Mouse (Mus musculus) gastrocnemius, postnatal 4 days (tissue): ENCODE measurements at regions not wholly inside any gene's neighbourhood (a gene's known extent, or its start where the extent isn't known, plus 50 kb on each side); places are given as distances from the start of the nearest gene placed in this dataset.

Experiments
- DNase-seq, 2 experiments: peaks; one replicate each; pipeline ENCODE4 v3.0.0; 2021 to 2022; ENCODE audit warnings: low spot score in 2 of 2, mixed read lengths in 2 of 2

DNA sequence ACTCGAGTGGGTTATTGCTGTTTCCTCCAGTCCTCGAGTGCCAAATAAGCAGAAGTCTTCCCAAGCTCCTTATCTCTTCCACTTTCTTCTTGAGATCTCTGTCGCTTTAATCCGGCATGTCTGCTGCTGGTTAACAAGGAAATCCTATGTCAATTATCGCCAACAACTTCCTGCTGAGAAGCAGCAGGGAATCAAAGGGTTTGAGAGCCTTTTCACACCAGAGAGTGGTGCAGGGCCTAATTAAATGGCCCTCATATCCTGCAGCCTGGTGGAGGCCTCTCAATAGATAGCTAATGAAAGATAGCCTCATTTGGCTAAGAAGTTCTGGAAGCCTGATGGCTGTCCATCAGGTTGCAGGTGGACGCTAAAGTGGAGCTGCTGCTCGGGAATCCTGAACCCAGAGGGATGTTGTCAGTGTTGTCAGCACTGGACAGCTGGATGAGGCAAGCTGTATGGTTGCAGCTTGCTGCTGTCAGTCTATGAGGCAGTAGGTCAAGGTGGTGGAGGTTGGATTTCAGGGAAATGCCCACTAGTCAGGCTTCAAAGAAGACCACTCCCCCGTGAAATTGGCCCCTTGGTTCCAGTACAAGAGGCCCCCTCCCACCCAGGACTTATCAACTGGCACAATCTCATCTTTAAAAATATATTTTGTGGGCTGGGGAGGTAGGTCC is 225.5 kb downstream of the Rab11fip2 start:
- DNase-seq, result no peak

DNA sequence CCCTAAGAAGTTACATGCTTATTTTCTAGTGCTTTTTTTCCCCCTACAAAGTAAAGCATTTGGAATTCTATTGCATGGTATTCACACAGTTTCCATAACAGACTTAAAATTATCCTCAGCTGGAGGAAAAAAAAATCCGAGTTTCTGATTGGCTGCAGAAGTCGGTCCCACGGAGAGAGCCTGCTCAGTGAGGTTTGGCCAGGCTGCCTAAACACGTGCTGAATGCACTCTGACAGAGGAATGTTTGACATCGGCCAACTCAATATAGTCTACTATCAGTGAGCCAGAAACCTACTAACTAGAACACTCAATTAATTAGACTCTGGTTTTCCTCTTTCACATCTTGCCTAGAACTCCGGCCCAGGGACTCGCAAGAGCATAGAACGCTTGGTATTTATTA is 204.9 kb downstream of the Rab11fip2 start:
- no peak for DNase-seq

DNA sequence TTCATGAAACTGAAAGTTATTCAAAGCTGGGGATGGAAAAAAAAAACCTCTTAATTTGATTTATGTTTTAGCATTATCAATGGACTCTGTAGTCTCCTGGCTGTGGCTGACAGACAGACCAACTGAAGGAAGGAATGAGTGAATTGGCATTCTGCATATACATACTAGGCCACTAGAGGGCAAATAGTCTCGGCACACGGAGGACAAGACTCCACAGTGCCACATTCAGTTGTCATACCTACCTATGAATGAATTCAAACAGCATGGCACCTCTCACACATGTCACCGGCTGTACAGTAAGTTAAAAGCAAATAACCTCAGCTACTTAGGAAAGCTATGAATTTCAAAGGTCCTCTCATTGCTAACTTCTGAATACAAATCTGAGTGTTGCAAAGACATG is 200.5 kb downstream of the Rab11fip2 start:
- DNase-seq, result no peak

DNA sequence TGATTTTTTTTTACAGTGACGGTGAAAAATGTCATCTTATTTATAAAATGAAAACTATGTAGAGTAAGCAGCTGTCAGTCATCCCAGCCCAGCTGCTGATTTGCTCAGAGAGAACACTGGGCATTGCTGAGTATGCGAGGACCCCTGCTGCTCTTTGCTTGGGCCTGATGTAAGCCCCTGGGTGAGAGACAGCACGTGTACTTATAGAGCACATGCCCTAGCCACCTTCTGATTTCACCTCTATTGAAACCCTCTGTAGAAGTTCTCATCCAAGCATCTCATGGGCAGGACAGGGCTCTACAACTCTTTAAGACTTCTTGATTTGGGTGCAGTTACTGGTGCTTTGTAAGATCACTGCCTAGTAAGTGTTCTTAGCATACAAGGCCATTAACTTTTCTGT is 182.2 kb downstream of the Rab11fip2 start:
- DNase-seq, result no peak

DNA sequence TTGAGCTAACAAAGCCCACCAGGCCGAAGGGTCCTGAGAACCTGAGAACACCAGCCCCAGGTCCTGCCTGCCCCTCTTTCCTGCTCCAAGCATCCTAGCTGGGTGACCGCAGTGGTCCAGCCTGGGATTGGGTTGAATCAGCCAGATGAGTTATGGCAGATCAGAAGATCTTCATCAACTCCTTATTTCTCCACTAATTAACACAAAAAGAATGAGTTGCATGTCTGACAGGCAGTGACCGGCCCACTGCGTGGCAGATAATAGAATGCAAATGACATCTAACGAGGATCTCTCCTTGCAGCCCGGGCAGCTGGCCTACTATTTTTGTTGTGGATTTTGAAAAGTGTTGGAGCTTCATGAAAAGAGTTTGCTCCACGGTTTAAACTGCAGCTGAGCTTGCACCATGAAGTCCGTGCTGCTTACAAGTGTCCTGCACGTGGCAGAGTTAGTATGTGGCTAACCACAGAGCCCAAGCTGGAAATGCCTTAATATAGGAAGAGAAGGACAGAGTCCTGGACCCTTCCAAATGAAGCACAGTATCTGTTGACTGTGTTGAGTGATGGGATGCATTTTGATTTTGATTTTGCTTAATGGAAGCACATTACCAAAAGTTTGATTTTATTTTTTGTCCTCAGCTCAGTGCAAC is 158.9 kb downstream of the Rab11fip2 start:
- DNase-seq, result no peak

DNA sequence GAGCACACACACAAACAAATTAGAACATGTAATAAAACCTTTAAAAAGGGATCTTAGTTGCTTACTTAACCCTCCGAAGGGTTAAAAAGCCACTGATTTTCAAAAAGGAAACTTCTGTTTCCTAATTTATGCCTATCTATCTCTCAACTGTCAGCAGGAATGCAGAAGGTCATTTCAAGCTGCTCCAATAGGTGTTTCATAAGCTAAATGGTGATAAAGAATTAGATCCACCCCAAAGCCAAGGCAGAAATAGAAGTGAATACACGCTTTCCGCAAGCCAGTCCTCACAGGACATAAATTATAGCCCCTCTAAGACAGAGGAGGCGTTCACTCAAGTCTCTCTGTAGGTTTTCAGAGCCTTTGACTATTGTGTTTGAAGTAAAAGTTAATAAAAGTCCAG is 112.2 kb downstream of the Rab11fip2 start:
- DNase-seq, result no peak

DNA sequence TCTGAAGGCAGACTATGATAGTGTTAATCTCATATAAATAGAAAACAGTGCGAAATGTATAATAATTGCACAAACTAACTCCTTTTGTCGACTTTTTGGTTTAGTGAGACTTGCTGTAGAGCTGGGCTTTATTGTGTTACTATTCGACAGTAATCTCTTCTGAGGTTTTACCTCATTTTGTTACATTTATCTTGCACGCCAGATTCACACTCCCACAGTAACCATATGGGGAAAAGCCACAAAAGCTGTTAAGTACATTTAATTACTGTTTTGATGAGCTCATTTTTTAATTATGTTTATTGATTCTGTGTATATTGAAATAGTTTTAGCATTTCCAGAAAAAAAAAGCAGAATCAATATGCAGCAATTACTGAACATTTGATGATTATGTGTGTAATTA is 106.3 kb downstream of the Rab11fip2 start:
- DNase-seq, result no peak

DNA sequence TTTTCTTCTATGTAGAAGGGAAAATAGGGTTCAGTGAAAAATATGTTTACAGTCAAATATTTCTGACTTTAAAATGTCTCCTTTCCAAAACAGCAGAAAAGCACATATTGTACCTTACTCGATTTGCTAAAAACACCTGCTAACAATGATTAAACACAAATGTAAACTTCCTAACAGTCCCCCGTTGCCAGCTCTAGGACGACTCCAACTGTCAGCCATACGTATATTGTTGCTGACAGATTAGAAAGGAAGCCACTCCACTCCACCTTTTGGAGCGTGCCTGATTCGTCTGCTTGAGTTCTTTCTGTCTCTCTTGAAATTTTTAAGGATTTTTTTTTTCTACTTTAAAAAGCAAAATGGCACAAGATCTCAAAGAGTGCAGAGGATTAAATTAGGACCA is 105.8 kb downstream of the Rab11fip2 start:
- no peak for DNase-seq

DNA sequence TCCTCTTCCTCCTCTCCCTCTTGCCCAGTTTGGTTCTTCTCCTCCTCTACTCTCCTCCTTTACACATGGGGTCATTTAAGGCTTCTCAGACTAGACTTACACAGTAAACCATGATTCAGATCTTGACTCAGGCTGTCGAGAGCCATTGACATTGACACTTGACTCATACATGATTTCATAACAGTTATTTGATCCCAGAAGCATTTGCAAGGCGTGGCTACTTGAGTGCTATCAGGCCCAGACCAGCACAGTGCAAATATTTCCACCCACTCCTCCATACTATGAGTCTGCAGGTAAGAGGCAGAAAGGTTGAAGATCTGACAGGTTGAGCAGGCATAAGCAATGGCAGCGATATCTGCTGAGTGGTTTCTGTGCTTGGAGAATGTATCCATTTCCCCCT is 99.2 kb downstream of the Rab11fip2 start:
- no peak for DNase-seq

DNA sequence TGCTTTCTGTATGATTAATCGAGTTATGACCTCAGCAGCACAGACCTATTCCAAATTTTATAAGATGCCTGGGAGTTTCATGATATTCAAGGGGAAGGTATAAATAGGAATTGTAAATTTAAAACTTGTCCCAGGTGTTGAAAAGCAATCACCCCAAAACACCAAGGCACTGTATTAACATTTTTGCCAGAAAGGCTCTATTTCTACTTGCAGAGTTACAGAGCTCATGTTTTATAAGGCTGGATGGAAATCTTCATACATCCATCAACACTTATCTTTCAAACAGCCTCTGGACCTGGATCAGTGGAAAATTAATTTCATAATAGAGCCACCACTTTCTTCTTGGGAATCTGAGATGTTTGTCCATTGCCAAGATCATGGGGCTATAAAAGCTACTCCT is 96.6 kb downstream of the Rab11fip2 start:
- no peak for DNase-seq

DNA sequence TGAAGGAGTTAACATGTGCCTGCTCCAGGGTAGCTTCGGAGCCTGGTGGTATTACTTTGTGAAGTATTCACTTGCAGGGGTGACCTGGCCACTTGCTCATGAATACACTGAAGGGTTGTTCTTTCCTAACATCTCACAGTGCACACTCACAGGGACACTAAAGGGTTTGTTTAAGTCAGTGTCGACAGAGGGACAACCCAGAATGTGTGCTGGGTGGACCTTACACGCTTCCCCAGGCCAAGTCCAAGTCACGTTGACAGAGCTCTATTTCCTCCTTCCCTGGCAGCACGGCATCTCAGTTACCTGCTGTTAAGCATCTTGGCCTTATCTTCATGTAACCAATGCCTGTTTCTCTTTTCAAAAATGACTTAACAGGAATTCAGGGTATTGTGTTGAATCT is 92.8 kb downstream of the Rab11fip2 start:
- no peak for DNase-seq

DNA sequence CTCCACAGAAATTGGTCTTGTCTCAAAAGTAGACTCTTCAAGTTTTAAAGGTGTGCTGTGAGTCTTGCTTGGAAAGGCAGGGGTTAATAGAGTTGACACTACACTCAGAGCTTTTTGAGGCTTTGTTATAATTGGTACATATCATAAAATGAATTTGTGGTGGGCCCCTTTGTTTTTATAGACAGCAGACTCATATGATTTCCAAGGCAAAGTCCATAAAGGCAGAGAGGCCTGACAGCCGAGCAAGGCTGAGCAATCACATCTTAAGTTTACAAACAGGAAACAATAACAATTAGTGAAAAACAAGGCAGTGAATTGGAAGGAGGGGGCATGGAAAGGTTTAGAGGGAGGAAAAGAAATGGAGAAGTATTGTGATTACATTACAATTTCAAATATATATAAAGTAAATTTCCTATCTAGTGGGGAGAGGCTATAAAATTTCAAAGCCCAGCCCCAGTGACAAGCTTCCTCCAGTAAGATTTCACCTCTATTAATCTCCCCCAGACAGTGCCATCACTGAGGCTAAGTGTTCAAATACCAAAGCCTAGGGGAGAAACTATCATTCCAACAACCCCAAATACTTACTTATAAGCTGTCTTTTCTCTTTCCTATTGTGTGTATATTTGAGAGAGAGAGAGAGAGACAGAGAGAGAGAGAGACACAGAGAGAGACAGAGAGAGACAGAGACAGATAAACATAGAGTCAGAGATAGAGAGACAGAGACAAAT is 91.3 kb downstream of the Rab11fip2 start:
- DNase-seq, result no peak
